Mouse (Mus musculus): ENCODE results near the gene Eif3m.

DNA sequence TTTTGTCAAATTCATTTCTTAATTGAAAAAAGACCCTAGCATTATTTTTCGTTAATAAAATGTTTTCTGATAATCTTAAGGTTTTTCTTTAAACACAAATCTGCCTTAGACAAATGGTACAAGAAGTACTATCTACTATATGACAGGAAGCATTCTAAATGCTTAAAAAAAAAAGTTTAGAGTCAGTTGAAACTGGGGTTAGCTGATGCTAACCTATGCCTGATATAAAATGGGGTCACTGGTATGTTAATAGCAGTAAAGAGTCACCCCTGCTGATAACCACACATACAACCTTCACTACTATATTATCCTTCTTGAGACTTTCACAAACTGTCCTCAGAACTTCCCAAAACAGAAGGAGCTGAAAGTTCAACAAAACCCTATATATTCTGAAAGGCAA lies 2.6 kb upstream of the Eif3m start:
- TF ChIP-seq GATA1 (IDR thresholded peaks at IDR 0.05; ENCODE audit: borderline replicate concordance, low read length) (no peak), FLI1 (IDR thresholded peaks at IDR 0.05; ENCODE audit: low read length) (no peak)

Data from megakaryocyte, embryonic 14.5 days (primary cell).